Mouse (Mus musculus) heart, embryonic 13.5 days (tissue): ENCODE results near the gene Slc22a18. TPM values are rescaled to one million over a fixed set of nuclear protein-coding genes. Genes with fewer than 3 reads are reported as not detected.

Experiments used
- ATAC-seq: fragments of 200-750 bp; cut with Nextera tagmentation; 2 replicates; pipeline ENCODE4 v1.8.0; 2017; ENCODE audit warnings: moderate TSS enrichment; ENCODE audit not compliant: insufficient number of reproducible peaks, low FRiP score, low TSS enrichment; ENCODE audit errors: extremely low read depth
- H3K27ac ChIP-seq: fragments of 300-500 bp; sonication (generic); replicated peaks from 2 replicates; pipeline ENCODE4 v1.5.1; 2015; ENCODE audit warnings: moderate library complexity, mild to moderate bottlenecking, inconsistent platforms
- H3K27me3 ChIP-seq: fragments of 300-500 bp; sonication (generic); replicated peaks from 2 replicates; pipeline ENCODE4 v1.6.1; 2015; ENCODE audit warnings: mild to moderate bottlenecking, inconsistent platforms
- H3K36me3 ChIP-seq: fragments of 300-500 bp; sonication (generic); 2 replicates; pipeline ENCODE4 v1.6.1; 2015; ENCODE audit warnings: mild to moderate bottlenecking, inconsistent platforms
- H3K4me1 ChIP-seq: fragments of 300-500 bp; sonication (generic); 2 replicates; pipeline ENCODE4 v1.6.1; 2015; ENCODE audit warnings: inconsistent platforms
- H3K4me2 ChIP-seq: fragments of 300-500 bp; sonication (generic); 2 replicates; pipeline ENCODE4 v1.6.1; 2015; ENCODE audit warnings: inconsistent platforms, mild to moderate bottlenecking, moderate library complexity
- H3K4me3 ChIP-seq: fragments of 300-500 bp; sonication (generic); 2 replicates; pipeline ENCODE4 v1.5.1; 2015; ENCODE audit warnings: moderate library complexity, mild to moderate bottlenecking, inconsistent platforms
- H3K9ac ChIP-seq: fragments of 300-500 bp; sonication (generic); 2 replicates; pipeline ENCODE4 v1.6.1; 2015; ENCODE audit warnings: inconsistent platforms, mild to moderate bottlenecking, moderate library complexity
- H3K9me3 ChIP-seq: fragments of 300-500 bp; sonication (generic); 2 replicates; pipeline ENCODE4 v1.6.1; 2016; ENCODE audit warnings: inconsistent platforms
- WGBS: fragments of 180-500 bp; shearing (Covaris S2); methylation state at CpG from one replicate; pipeline ENCODE4 v1.1.7; 2015; ENCODE audit warnings: mixed read lengths; 5-methylcytosine and 5-hydroxymethylcytosine counted together
- polyA plus RNA-seq: library from polyadenylated mRNA; unstranded; fragments of >200 nt; fragmentation: Nextera tagmentation; extraction: Ambion mirVana; gene quantifications from 2 replicates; pipeline ENCODE4 v1.2.1, GENCODE M21; 2015

Slc22a18 gene
- polyA plus RNA-seq, 1 experiment from 2014 or later, result 0.90 TPM

- peak overlapping the region; percentile 36 for H3K27ac ChIP-seq
- 16% methylated on average over 50 of the region's 56 CpGs for WGBS
- ATAC-seq, result no peak
- H3K36me3 ChIP-seq, result no peaks in the 10 kb centered on the region
- peak overlapping the region; percentile 81 for H3K9ac ChIP-seq
- H3K9me3 ChIP-seq, result peaks cover 12% of the 10 kb centered on the region
- H3K27me3 ChIP-seq, result 0 out of 2 replicates have a peak, but pooled peaks cover 13% of the 10 kb centered on the region
- peaks cover 54% of the 10 kb centered on the region for H3K4me1 ChIP-seq
- peak overlapping the region; percentile 50 for H3K4me3 ChIP-seq
- H3K4me2 ChIP-seq, result peak overlapping the region; percentile 82
Observed at GRCm38 (mm10) chr7:143464811-143465560, 8.6 kb upstream of the Slc22a18 start.

GRCm38 (mm10) chr7:143466099-143466677 lies 7.3 kb upstream of the Slc22a18 start:
- no peak for ATAC-seq
- Histone ChIP-seq H3K9ac (0 out of 2 replicates have a peak overlapping the region, but pooled peaks have one; percentile 53), H3K27me3 (0 out of 2 replicates have a peak, but pooled peaks cover 13% of the 10 kb centered on the region), H3K4me1 (peaks cover 48% of the 10 kb centered on the region), H3K27ac (no peak overlapping the region), H3K4me3 (no peak overlapping the region), H3K36me3 (no peaks in the 10 kb centered on the region), H3K9me3 (0 out of 2 replicates have a peak, but pooled peaks cover under 1% of the 10 kb centered on the region), H3K4me2 (no peak overlapping the region)
- WGBS, result 28% methylated on average over 14 of the region's 14 CpGs

- 0 out of 2 replicates have a peak, but pooled peaks cover 13% of the 10 kb centered on the region for H3K27me3 ChIP-seq
- peaks cover 40% of the 10 kb centered on the region for H3K4me1 ChIP-seq
- no peak overlapping the region for H3K4me2 ChIP-seq
- H3K36me3 ChIP-seq, result no peaks in the 10 kb centered on the region
- no peak overlapping the region for H3K4me3 ChIP-seq
- ATAC-seq, result no peak
- H3K27ac ChIP-seq, result no peak overlapping the region
- WGBS, result 17% methylated on average over 6 of the region's 6 CpGs
- H3K9me3 ChIP-seq, result no peaks in the 10 kb centered on the region
- H3K9ac ChIP-seq, result no peak overlapping the region; the same call in 1 of the 2 replicates
Observed at GRCm38 (mm10) chr7:143467714-143468113, 5.8 kb upstream of the Slc22a18 start.

GRCm38 (mm10) chr7:143469946-143470345 lies 3.6 kb upstream of the Slc22a18 start:
- no peak overlapping the region for H3K4me3 ChIP-seq
- no peak for ATAC-seq
- H3K4me2 ChIP-seq, result no peak overlapping the region

GRCm38 (mm10) chr7:143474811-143475210 lies 1.3 kb downstream of the Slc22a18 start:
- no peak for ATAC-seq
- Histone ChIP-seq H3K4me3 (no peak overlapping the region), H3K27me3 (peaks cover 28% of the 10 kb centered on the region), H3K9me3 (no peaks in the 10 kb centered on the region), H3K4me2 (no peak overlapping the region), H3K27ac (no peak overlapping the region), H3K36me3 (no peaks in the 10 kb centered on the region), H3K4me1 (peaks cover 3% of the 10 kb centered on the region), H3K9ac (no peak overlapping the region)
- WGBS, result 30% methylated on average over 10 of the region's 10 CpGs

More at GRCm38 (mm10) chr7:143469946-143470345, 3.6 kb upstream of the Slc22a18 start:
- Histone ChIP-seq H3K36me3 (no peaks in the 10 kb centered on the region), H3K27me3 (peaks cover 17% of the 10 kb centered on the region; the same call in 1 of the 2 replicates), H3K9me3 (no peaks in the 10 kb centered on the region), H3K4me1 (peaks cover 24% of the 10 kb centered on the region), H3K27ac (no peak overlapping the region), H3K9ac (0 out of 2 replicates have a peak overlapping the region, but pooled peaks have one; percentile 1)
- 13% methylated on average over 8 of the region's 8 CpGs for WGBS

- Histone ChIP-seq H3K9me3 (no peaks in the 10 kb centered on the region), H3K27ac (no peak overlapping the region), H3K4me2 (no peak overlapping the region), H3K36me3 (no peaks in the 10 kb centered on the region), H3K27me3 (peaks cover 36% of the 10 kb centered on the region), H3K4me1 (0 out of 2 replicates have a peak, but pooled peaks cover 2% of the 10 kb centered on the region), H3K9ac (no peak overlapping the region), H3K4me3 (no peak overlapping the region)
- ATAC-seq, result no peak
- 61% methylated on average over 11 of the region's 11 CpGs for WGBS
Observed at GRCm38 (mm10) chr7:143475876-143476275, 2.3 kb downstream of the Slc22a18 start.

- Histone ChIP-seq H3K27ac (no peak overlapping the region), H3K9ac (no peak overlapping the region), H3K36me3 (no peaks in the 10 kb centered on the region), H3K27me3 (peaks cover 42% of the 10 kb centered on the region), H3K4me3 (no peak overlapping the region), H3K4me2 (no peak overlapping the region), H3K4me1 (0 out of 2 replicates have a peak, but pooled peaks cover 2% of the 10 kb centered on the region), H3K9me3 (no peaks in the 10 kb centered on the region)
- ATAC-seq, result no peak
- WGBS, result 75% methylated on average over 3 of the region's 3 CpGs
Observed at GRCm38 (mm10) chr7:143476702-143477335, 3.3 kb downstream of the Slc22a18 start.

- peaks cover 51% of the 10 kb centered on the region for H3K27me3 ChIP-seq
- no peaks in the 10 kb centered on the region for H3K36me3 ChIP-seq
- 0 out of 2 replicates have a peak, but pooled peaks cover 4% of the 10 kb centered on the region for H3K4me1 ChIP-seq
- H3K4me3 ChIP-seq, result no peak overlapping the region
- H3K4me2 ChIP-seq, result no peak overlapping the region
- 81% methylated on average over 5 of the region's 5 CpGs for WGBS
- no peak overlapping the region for H3K9ac ChIP-seq
- ATAC-seq, result no peak
- no peak overlapping the region for H3K27ac ChIP-seq
- H3K9me3 ChIP-seq, result no peaks in the 10 kb centered on the region
Observed at GRCm38 (mm10) chr7:143477800-143478199, 4.3 kb downstream of the Slc22a18 start.

GRCm38 (mm10) chr7:143480498-143480897 lies 7.0 kb downstream of the Slc22a18 start:
- Histone ChIP-seq H3K36me3 (no peaks in the 10 kb centered on the region), H3K9ac (no peak overlapping the region), H3K27ac (no peak overlapping the region), H3K4me1 (0 out of 2 replicates have a peak, but pooled peaks cover 2% of the 10 kb centered on the region), H3K4me2 (no peak overlapping the region), H3K9me3 (no peaks in the 10 kb centered on the region), H3K4me3 (no peak overlapping the region), H3K27me3 (peaks cover 58% of the 10 kb centered on the region)
- 23% methylated on average over 13 of the region's 13 CpGs for WGBS
- ATAC-seq, result no peak

GRCm38 (mm10) chr7:143481806-143482387 lies 8.4 kb downstream of the Slc22a18 start:
- peaks cover 48% of the 10 kb centered on the region for H3K27me3 ChIP-seq
- H3K4me1 ChIP-seq, result 0 out of 2 replicates have a peak, but pooled peaks cover 2% of the 10 kb centered on the region
- H3K36me3 ChIP-seq, result no peaks in the 10 kb centered on the region
- no peaks in the 10 kb centered on the region for H3K9me3 ChIP-seq
- no peak overlapping the region for H3K4me3 ChIP-seq
- no peak overlapping the region for H3K27ac ChIP-seq
- 40% methylated on average over 5 of the region's 5 CpGs for WGBS
- H3K4me2 ChIP-seq, result no peak overlapping the region
- no peak overlapping the region for H3K9ac ChIP-seq
- no peak for ATAC-seq

GRCm38 (mm10) chr7:143482541-143482940 lies 9.0 kb downstream of the Slc22a18 start:
- Histone ChIP-seq H3K27me3 (peaks cover 53% of the 10 kb centered on the region), H3K4me3 (no peak overlapping the region), H3K4me1 (0 out of 2 replicates have a peak, but pooled peaks cover 2% of the 10 kb centered on the region), H3K27ac (no peak overlapping the region), H3K9ac (no peak overlapping the region), H3K4me2 (no peak overlapping the region), H3K36me3 (no peaks in the 10 kb centered on the region), H3K9me3 (no peaks in the 10 kb centered on the region)
- 23% methylated on average over 6 of the region's 6 CpGs for WGBS
- no peak for ATAC-seq
